Mouse (Mus musculus): ENCODE results near the gene Thrsp. TPM values are rescaled to one million over a fixed set of nuclear protein-coding genes. Genes with fewer than 3 reads are reported as not detected.

The Thrsp gene
- polyA plus RNA-seq, 2 experiments, result 0.02 TPM; not detected in 1

GRCm38 (mm10) chr7:97398943-97399342 lies 18.6 kb downstream of the Thrsp start:
- no peak for DNase-seq (ENCODE audit: low read depth in 3 of 3, low spot score in 3 of 3)
- H3K36me3 ChIP-seq (replicated peaks; ENCODE audit: control insufficient read depth, insufficient read depth, low read depth), result no peaks in the 10 kb centered on the region; the same call in 1 of the 2 replicates

GRCm38 (mm10) chr7:97394375-97394774 lies 23.2 kb downstream of the Thrsp start:
- H3K4me3 ChIP-seq (ENCODE audit: insufficient read depth in 1 of 2, low read depth in 2 of 2, low read length in 2 of 2), result no peak overlapping the region
- no peaks in the 10 kb centered on the region for H3K27me3 ChIP-seq (ENCODE audit: control insufficient read depth, insufficient read depth, low read length)
- H3K27ac ChIP-seq, result no peak overlapping the region
- peaks cover 0 to 1% of the 10 kb centered on the region in 2 experiments; a peak in 2 of 4 replicates for H3K4me1 ChIP-seq (replicated peaks; ENCODE audit: control insufficient read depth in 2 of 2, insufficient read depth in 2 of 2, low read length in 1 of 2)
- ATAC-seq (ENCODE audit: insufficient read depth) (no peak), DNase-seq (ENCODE audit: low read depth in 3 of 3, low spot score in 3 of 3) (no peak)
- H3K9ac ChIP-seq (replicated peaks), result no peak overlapping the region
- peaks cover 17% of the 10 kb centered on the region for H3K36me3 ChIP-seq (replicated peaks; ENCODE audit: control insufficient read depth, insufficient read depth, low read depth)
- no peak overlapping the region for H3K4me2 ChIP-seq (ENCODE audit: low read depth)
- no peak for TF ChIP-seq CTCF (IDR thresholded peaks at IDR 0.05; ENCODE audit: low read depth)
- TF ChIP-seq EP300 (IDR thresholded peaks at IDR 0.05; ENCODE audit: low read depth), result no peak
- WGBS (ENCODE audit: insufficient replicate concordance), result 49% methylated on average over 2 of the region's 2 CpGs
- no peaks in the 10 kb centered on the region for H3K9me3 ChIP-seq (ENCODE audit: control insufficient read depth, low read length)

More at GRCm38 (mm10) chr7:97398943-97399342, 18.6 kb downstream of the Thrsp start:
- no peak for ATAC-seq (ENCODE audit: insufficient read depth)
- Histone ChIP-seq H3K4me3 (ENCODE audit: insufficient read depth in 1 of 2, low read depth in 2 of 2, low read length in 2 of 2) (no peak overlapping the region), H3K27me3 (ENCODE audit: control insufficient read depth, insufficient read depth, low read length) (no peaks in the 10 kb centered on the region), H3K9me3 (ENCODE audit: control insufficient read depth, low read length) (no peaks in the 10 kb centered on the region), H3K4me2 (ENCODE audit: low read depth) (no peak overlapping the region), H3K27ac (no peak overlapping the region), H3K9ac (replicated peaks) (no peak overlapping the region), H3K4me1 (replicated peaks; ENCODE audit: control insufficient read depth in 2 of 2, insufficient read depth in 2 of 2, low read length in 1 of 2) (peaks cover 9 to 15% of the 10 kb centered on the region in 2 experiments; a peak in 3 of 4 replicates)
- no peak for TF ChIP-seq EP300 (IDR thresholded peaks at IDR 0.05; ENCODE audit: low read depth)
- TF ChIP-seq CTCF (IDR thresholded peaks at IDR 0.05; ENCODE audit: low read depth), result no peak
- WGBS (ENCODE audit: insufficient replicate concordance), result 74% methylated on average over 6 of the region's 6 CpGs

GRCm38 (mm10) chr7:97392079-97392445 lies 25.5 kb downstream of the Thrsp start:
- Histone ChIP-seq H3K4me2 (ENCODE audit: low read depth) (no peak overlapping the region), H3K9ac (replicated peaks) (no peak overlapping the region), H3K4me1 (replicated peaks; ENCODE audit: control insufficient read depth in 2 of 2, insufficient read depth in 2 of 2, low read length in 1 of 2) (no peaks in the 10 kb centered on the region), H3K9me3 (ENCODE audit: control insufficient read depth, low read length) (no peaks in the 10 kb centered on the region), H3K27ac (no peak overlapping the region), H3K36me3 (replicated peaks; ENCODE audit: control insufficient read depth, insufficient read depth, low read depth) (peaks cover 33% of the 10 kb centered on the region), H3K4me3 (ENCODE audit: insufficient read depth in 1 of 2, low read depth in 2 of 2, low read length in 2 of 2) (no peak overlapping the region), H3K27me3 (ENCODE audit: control insufficient read depth, insufficient read depth, low read length) (no peaks in the 10 kb centered on the region)
- no peak for DNase-seq (ENCODE audit: low read depth in 3 of 3, low spot score in 3 of 3)
- WGBS (ENCODE audit: insufficient replicate concordance), result 79% methylated on average over 6 of the region's 6 CpGs
- no peak for ATAC-seq (ENCODE audit: insufficient read depth)
- TF ChIP-seq CTCF (IDR thresholded peaks at IDR 0.05; ENCODE audit: low read depth) (no peak), EP300 (IDR thresholded peaks at IDR 0.05; ENCODE audit: low read depth) (no peak)

GRCm38 (mm10) chr7:97391293-97392078 lies 26.0 kb downstream of the Thrsp start:
- H3K36me3 ChIP-seq (replicated peaks; ENCODE audit: control insufficient read depth, insufficient read depth, low read depth), result peaks cover 37% of the 10 kb centered on the region
- H3K9ac ChIP-seq (replicated peaks), result no peak overlapping the region
- H3K4me1 ChIP-seq (replicated peaks; ENCODE audit: control insufficient read depth in 2 of 2, insufficient read depth in 2 of 2, low read length in 1 of 2), result no peaks in the 10 kb centered on the region
- H3K27ac ChIP-seq, result no peak overlapping the region
- no peaks in the 10 kb centered on the region for H3K9me3 ChIP-seq (ENCODE audit: control insufficient read depth, low read length)
- ATAC-seq (ENCODE audit: insufficient read depth) (no peak), DNase-seq (ENCODE audit: low read depth in 3 of 3, low spot score in 3 of 3) (no peak)
- TF ChIP-seq EP300 (IDR thresholded peaks at IDR 0.05; ENCODE audit: low read depth) (no peak), CTCF (IDR thresholded peaks at IDR 0.05; ENCODE audit: low read depth) (no peak)
- no peaks in the 10 kb centered on the region for H3K27me3 ChIP-seq (ENCODE audit: control insufficient read depth, insufficient read depth, low read length)
- 79% methylated on average over 13 of the region's 13 CpGs for WGBS (ENCODE audit: insufficient replicate concordance)
- H3K4me3 ChIP-seq (ENCODE audit: insufficient read depth in 1 of 2, low read depth in 2 of 2, low read length in 2 of 2), result no peak overlapping the region
- H3K4me2 ChIP-seq (ENCODE audit: low read depth), result no peak overlapping the region

- no peak for DNase-seq (ENCODE audit: low read depth in 3 of 3, low spot score in 3 of 3)
- H3K4me2 ChIP-seq (ENCODE audit: low read depth), result no peak overlapping the region
- no peaks in the 10 kb centered on the region for H3K27me3 ChIP-seq (ENCODE audit: control insufficient read depth, insufficient read depth, low read length)
- no peaks in the 10 kb centered on the region for H3K9me3 ChIP-seq (ENCODE audit: control insufficient read depth, low read length)
- H3K9ac ChIP-seq (replicated peaks), result no peak overlapping the region
- WGBS (ENCODE audit: insufficient replicate concordance), result 75% methylated on average over 4 of the region's 4 CpGs
- TF ChIP-seq EP300 (IDR thresholded peaks at IDR 0.05; ENCODE audit: low read depth), result no peak
- TF ChIP-seq CTCF (IDR thresholded peaks at IDR 0.05; ENCODE audit: low read depth), result no peak
- no peak overlapping the region for H3K4me3 ChIP-seq (ENCODE audit: insufficient read depth in 1 of 2, low read depth in 2 of 2, low read length in 2 of 2)
- ATAC-seq (ENCODE audit: insufficient read depth), result no peak
- H3K4me1 ChIP-seq (replicated peaks; ENCODE audit: control insufficient read depth in 2 of 2, insufficient read depth in 2 of 2, low read length in 1 of 2), result no peaks in the 10 kb centered on the region
- H3K36me3 ChIP-seq (replicated peaks; ENCODE audit: control insufficient read depth, insufficient read depth, low read depth), result peaks cover 55% of the 10 kb centered on the region
- no peak overlapping the region for H3K27ac ChIP-seq
These were observed 29.0 kb downstream of the Thrsp start for GRCm38 (mm10) chr7:97388541-97388940.
